Mouse (Mus musculus): ENCODE results near the gene Rec8.

Rec8 gene

DNA sequence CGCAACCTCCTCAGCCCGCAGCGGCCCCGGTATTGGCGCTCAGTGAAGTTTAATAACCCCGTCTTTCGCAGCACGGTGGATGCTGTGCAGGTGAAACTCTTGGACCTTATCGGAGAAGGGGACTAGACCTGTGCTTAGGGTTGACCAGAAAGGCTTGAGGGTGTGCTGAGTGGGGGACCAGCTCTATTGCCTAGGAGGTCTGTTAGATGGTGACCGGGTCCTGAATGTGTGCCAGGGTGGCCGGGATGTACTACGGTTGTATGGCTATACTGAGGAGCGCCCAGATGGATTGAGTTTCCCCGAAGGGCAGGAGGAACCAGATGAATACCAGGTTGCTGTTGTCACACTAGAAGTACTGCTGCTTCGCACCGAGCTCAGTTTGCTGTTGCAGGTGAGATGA lies 25.6 kb upstream of the Rec8 start:
- no peak for DNase-seq (ENCODE audit: low spot score in 2 of 2)

DNA sequence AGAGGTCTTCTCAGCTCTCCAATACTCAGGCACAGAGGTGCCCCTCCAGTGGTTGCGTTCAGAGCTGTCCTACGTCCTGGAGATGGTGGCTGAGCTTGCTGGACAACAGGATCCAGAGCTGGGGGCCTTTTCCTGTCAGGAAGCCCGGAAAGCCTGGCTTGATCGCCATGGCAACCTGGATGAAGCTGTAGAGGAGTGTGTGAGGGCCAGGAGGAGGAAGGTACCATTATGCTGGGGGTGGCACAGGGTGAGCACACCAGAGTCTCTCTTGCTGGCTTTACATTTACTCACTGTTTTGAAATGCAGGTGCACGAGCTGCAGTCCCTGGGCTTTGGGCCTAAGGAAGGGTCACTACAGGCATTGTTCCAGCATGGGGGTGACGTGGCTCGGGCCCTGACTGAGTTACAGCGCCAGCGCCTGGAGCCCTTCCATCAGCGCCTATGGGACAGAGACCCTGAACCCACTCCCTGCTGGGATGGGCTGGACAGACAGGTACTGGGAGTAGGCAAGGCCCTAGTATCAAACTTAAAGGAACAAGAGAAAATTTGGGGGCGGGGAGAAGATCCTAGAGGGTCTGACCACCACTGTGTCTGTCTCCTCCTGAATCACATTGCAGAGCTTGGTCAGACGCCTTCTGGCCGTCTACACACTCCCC lies 21.7 kb upstream of the Rec8 start:
- no peak for DNase-seq (ENCODE audit: low spot score in 2 of 2)

DNA sequence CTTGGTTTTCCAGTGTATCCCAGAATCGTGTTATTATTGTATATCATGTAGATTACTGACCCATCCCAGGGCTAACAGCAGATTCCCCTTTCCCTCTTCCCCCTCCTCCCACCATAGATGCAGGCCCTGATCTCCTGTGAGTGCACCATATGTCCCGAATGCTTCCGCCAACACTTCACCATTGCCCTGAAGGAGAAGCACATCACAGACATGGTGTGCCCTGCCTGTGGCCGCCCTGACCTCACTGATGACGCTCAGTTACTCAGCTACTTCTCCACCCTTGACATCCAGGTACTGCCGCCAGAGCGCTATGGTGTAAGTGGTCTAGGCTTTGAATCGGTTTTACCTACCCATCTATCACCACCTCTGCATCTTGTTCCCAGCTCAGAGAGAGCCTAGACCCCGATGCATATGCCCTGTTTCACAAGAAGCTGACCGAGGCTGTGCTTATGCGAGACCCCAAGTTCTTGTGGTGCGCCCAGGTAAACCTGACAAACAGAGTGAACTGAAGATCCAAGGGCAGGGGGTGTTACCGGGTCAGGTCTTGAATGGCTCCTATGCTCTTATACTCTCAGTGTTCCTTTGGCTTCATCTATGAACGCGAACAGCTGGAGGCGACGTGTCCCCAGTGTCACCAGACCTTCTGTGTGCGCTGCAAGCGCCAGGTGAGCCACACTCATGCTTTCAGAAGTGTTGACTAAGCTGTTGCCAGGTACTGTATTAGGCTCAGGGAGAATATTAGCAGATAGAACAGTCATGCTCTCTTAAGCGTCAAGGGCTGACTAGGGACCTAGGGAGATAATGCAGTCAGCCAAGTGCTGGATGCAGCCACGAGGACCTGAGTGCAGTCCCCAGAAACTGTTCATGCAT lies 19.1 kb upstream of the Rec8 start:
- no peak for DNase-seq (ENCODE audit: low spot score in 2 of 2)

DNA sequence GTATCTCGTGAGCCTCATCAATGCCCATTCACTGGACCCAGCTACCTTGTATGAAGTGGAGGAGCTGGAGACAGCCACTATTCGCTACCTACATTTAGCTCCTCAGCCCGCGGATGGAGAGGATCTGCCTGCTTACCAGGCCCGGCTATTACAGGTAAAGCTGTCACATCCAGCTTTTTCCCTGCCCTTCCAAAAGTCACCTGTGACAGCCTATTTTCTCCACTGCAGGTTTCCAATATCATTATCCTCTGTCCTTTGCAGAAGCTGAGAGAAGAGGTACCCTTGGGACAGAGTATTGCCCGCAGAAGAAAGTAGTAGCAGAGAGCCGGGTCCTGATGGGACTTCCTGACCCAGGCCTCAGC lies 14.6 kb upstream of the Rec8 start, which contains the start of gene Irf9:
Gene Irf9 (plus strand): TSS at position 301 of the 362 bp plus-strand sequence.
- no peak for DNase-seq (ENCODE audit: low spot score in 2 of 2)

DNA sequence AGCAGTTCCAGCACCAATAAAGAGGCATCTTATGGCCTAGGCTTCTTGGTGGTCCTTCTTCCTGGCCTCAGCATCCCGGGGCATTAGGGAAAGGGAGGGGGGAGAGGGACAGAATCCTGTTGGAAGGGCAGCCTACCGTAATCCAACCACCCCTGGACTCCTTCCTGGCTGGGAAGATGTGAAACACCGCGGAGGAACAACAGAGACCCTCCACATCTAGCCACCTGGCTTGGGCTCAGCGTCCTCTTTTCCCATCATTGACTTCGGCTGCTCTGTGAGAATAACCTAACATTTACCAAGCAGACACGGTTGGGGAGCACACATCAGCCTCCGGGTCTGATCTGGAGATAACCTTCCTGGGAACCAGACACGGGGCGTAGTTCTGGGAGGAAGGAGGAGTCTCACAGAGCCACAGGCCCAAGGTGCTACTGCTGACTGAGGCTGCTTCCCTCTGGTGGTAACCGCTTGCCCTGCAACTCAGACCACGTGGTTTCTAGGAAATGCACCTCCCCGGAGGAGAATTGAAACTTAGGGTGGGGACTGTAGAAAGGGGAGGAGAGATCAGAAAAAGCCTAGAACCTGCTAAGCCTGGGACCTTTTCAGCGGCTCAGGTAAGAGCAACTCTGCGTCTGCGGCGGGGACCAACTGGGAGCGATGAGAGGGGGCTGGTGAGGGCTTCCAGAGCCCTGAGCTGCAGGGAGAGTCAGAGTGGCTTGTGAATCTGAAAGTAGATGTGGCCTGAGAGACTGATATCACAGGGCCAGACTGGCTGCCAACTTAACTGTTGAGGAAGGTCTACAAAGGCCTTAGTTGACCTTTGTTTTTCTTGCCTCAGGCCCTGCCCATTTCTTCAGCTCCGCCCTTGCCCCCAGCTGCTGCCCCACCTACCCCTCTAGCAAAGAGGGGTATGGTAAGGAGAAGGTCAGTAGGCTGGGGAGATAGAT lies 13.9 kb upstream of the Rec8 start:
- DNase-seq (ENCODE audit: low spot score in 2 of 2), result peak; percentile 96

DNA sequence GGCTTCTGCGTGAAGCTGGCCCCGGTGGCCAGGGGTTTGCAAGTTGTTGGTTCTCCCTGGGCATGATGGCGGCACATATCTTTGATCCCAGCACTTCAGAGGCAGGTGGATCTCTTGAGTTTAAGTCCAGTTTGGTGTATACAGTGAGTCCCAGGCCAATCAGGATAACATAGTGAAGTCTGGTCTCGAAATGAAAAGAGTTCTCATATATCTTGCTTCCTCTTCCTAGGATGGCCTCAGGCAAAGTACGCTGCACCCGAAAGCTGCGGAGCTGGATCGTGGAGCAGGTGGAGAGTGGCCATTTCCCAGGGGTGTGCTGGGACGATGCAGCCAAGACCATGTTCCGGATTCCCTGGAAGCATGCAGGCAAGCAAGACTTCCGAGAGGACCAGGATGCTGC lies 13.0 kb upstream of the Rec8 start:
- no peak for DNase-seq (ENCODE audit: low spot score in 2 of 2)

DNA sequence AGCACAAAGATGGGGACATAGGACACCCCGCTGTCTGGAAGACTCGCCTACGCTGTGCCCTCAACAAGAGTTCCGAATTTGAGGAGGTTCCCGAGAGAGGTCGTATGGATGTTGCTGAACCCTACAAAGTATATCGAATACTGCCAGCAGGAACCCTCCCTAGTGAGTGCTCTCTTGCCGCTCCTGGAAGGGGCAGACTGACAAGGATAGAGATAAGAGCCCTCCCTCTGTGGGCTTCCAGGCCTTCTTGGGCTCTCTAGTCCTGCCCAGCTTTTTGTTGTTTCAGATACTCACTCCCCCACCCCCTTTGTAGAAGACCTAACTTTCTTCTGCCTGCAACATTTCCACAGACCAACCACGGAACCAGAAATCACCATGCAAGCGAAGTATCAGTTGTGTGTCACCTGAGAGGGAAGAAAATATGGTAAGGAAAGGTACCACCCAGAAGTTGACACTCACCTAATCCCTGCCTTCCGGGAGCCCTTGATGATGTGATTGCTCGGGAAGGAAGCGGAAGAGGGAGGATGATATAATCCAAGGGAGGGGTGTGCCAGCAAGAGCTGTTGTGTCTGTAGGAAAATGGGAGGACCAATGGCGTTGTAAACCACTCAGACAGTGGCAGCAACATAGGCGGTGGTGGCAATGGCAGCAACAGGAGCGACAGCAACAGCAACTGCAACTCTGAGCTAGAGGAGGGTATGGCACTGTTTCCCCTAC lies 11.9 kb upstream of the Rec8 start:
- DNase-seq (ENCODE audit: low spot score in 2 of 2), result no peak

DNA sequence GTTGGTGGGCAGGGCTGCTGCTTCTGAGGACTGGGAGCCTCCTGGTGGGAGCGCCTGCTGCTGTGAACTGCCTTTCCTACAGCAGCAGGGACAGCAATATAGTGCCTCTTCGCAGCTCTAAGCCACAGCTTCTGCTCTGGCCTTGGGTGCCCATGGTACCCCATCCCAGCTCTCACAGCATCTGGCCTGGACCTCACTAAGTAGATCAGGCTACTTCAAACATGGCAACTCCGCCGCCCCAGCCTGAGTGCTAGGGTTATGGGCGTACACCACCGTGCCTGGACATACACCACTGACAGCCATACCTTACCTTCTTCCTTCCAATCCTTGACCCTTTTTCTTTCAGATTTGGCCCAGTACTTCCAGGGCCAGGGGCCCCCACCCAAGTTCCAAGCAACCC lies 9.5 kb upstream of the Rec8 start:
- DNase-seq (ENCODE audit: low spot score in 2 of 2), result no peak

DNA sequence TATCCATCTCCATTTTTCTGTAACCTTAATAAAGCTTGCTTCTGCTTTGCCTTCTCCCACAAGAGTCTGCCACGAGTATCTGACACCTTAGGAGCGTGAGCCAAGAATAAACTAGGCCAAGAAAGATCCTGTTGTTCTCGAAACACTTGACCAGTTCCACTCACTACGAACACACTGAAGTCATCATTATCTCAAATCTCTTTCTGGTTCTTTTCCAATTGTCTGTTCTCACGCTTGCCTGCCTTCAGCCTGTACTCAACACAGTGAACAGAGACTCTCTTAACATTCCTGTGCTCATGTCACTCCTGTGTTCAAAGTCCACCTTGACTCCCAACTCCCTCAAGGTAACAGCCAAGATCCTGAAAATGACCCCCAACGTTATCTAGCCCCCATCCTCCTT lies 4.5 kb upstream of the Rec8 start:
- no peak for DNase-seq (ENCODE audit: low spot score in 2 of 2)

DNA sequence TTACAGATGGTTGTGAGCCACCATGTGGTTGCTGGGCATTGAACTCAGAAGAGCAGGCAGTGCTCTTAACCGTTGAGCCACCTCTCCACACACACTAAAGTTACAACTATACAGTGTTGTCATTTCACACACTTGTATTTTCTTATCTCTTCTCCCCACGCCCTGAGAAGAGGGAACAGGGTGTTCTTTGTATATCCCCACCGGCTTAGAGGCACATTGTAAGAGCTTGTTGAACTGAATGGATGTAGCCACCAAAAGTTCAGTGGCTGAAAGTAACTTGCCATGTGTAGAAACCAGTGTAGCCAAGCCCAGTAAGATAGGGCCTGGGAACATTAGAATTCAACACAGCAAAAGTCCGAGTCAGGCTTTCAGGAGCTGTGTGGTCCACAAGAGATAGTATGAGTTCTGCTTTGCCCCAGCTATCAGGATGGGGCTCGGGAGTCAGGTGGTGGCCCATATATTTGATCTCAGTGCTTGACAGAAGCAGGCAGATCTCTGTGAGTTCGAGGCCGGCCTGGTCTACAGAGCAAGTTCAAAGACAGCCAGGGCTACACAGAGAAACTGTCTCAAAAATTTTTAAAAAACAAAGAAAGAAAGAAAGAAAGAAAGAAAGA lies 3.2 kb upstream of the Rec8 start:
- no peak for DNase-seq (ENCODE audit: low spot score in 2 of 2)

DNA sequence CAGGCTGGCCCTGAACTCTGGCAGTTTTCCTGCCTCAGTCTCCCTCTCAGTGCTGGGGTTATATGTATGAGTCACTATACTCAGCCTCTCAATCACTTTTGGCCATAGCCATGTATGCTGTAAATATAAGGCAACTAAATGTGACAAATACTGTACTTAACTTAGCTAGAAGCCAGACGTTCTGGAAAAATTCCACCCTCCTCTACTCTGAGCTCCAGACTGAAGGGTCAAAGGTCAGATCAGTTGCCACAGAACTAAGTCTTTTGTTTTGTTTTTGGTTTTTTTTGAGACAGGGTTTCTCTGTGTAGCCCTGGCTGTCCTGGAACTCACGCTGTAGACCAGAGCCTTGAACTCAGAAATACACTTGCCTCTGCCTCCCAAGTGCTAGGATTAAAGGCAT lies 2.0 kb upstream of the Rec8 start:
- no peak for DNase-seq (ENCODE audit: low spot score in 2 of 2)

DNA sequence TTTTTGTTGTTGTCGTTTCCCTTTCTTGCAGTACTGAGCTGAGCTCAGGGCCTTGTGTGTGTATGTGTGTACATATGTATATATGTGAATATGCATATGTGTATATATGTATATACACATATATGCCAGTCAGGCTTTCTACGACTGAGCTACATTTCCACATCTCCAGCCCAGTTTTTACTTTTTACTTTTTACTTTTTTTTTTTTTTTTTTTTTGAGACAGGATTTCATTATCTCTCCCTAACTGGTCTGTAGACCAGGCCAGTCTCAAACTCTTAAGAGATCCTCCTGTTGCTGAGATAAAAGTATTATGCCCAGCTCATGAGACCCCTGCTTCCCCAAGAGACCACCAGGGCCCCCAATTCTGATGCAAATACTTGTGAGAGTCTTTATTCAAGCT lies 993 bp upstream of the Rec8 start:
- DNase-seq (ENCODE audit: low spot score in 2 of 2), result no peak

DNA sequence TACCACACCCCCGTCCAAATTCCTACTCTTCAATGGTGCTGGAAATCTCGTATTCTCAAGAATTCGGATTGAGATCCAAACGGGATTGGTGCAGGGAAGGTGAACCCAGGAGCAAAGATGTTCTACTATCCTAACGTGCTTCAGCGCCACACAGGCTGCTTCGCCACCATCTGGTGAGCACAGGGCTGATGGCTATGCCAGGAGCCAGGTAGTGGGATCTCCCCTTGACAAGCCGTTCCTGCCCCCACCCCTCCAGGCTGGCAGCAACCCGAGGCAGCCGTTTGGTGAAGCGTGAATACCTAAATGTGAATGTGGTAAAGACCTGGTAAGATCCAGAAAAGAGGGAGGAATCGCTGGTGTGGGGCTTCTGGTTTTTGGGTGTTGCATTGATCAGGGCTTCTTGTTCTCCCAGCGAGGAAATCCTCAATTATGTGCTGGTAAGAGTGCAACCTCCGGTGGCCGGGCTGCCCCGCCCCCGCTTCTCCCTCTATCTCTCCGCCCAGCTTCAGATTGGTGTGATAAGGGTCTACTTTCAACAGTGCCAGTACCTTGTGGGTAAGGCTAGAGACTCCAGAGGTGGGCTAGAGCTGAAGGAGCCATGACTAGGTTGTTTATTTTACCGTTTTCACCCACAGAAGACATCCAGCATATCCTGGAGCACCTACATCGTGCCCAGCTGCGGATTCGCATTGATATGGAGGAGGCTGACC lies 804 bp downstream of the Rec8 start:
- DNase-seq (ENCODE audit: low spot score in 2 of 2), result peak in 1 of 2 experiments; percentile 17

DNA sequence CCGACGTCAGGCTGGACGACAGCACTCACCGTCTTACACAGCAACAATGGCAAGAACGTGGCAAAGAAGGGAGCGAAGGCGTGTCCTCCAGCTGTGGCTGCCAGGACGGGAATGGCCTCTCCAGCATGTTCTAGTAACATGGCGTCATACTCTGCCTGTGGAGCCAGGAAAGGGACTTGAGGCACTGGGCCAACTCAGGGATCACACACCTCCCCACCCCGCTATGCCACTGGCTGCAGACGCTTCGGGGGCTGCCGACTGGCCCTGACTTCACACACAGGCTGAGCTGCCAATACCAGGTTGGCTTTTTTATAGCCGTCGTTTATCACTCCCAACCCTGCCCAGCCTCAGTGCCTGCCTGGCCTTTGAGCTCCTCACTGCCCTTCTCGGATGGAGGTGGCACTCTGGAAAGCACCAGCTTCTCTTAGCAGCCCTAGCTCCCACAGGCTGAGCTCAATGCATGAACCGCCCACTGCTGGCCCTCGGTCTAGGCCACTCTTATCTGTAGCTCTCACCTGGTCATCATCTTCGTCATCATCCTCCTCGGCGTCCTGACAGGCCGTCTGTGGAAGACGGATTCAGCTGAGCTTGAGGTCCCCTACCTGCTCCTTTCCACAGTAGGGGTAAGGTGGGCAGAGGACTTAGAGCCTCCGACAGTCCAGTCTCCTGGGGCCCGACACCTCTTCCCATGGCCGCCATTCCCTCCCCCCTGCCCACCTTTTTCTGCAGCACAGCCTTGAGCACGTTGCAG lies 10.4 kb downstream of the Rec8 start:
- DNase-seq (ENCODE audit: low spot score in 2 of 2), result no peak

DNA sequence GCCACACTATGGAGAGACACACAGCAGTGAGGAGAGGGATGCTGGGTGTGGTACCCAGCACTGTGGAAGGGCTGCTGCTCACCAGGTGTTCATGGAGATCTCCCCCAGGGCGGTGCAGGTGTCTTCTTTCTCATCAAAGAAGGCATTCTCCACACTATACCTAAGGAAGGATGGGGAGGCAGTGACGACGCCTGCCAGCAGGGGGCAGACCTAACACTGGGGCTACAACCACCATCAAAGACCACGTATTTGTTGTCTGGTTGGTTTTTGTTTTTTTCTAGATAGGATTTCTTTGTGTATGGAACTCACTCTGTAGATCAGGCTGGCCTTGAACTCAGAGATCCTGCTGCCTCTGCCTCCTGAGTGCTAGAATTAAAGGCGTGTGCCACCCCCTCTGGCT lies 11.5 kb downstream of the Rec8 start:
- peak; percentile 48 to 62 for DNase-seq (ENCODE audit: low spot score in 2 of 2)

DNA sequence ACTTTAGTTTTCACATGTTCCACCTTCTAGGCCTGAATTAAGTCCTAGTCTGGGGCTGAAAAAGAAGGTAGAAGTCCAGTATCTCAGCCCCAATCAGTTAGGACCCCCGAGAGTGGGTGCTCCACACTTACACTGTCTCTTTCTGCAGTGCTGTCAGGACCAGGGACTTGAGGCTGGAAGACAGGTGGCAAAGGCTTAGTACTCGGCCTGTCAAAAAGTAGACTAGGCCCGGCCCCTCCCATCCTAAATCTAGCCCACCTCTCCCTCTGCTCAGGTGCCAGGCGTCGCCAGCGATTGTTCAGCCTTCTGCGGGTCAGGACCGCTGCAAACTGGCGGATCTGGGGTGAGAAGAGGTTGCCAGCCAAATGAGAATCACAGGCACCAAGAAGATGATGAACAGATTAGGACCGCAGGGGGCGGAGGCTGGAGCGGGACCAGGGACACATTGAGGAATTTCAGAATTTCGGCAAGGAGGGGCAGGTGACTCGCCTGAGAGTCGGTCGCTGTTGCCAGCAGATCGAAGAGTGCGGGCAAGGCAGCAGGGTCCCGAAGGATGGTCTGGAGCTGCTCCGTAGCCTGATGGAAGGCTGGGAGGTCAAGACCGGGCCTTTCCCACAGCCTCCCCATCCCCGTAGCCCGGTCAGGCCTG lies 17.2 kb downstream of the Rec8 start:
- DNase-seq (ENCODE audit: low spot score in 2 of 2), result no peak

DNA sequence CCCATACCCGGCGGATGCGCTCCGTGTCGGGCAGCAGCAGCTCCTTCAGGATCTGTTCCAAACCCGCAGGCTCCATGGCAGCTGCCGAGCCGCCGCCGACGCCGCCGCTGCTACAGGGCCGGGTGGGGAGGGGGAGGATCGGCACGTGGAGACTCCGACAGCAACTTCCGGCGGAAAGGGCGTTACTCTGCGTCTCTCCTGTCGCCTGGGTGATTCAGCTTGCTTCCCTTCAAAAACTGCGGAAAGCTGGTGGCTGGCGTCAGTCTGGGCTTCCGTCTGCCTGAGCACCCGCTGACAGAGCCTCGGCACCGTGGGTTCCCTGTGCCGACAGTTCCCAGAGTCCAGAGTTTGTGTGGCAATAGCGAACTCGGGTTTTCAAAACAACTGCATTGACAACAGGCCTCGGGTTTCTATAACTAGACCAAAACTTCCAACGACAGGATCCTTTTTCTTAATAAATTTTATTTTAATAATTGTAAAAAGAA lies 17.7 kb downstream of the Rec8 start, which contains the start of gene Ipo4:
Gene Ipo4 (minus strand): TSS at position 435 of the 485 bp plus-strand sequence.
- DNase-seq (ENCODE audit: low spot score in 2 of 2), result peak; percentile 83 to 84

DNA sequence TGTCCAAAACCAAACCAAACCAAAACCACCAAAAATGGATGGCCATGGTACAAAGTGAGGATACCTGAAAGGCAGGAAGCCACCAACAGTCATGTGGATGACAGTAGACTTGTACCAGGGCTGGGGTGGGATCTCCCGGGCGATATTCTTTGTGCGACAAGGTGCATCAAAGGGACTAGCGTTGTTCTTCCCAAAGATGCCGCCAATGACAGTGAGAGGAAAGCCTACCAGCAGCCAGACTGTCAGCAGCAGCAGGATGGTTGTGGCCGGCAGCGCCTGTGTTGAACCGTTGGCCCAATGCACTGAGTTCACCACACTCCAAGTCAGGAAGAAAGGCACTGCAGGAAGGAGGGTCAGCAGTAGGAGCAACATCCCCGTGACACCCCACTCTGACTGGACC lies 20.0 kb downstream of the Rec8 start, which contains the start of gene Gm49378:
Gene Gm49378 (minus strand): TSS at position 101 of the 400 bp plus-strand sequence.
- no peak for DNase-seq (ENCODE audit: low spot score in 2 of 2)

DNA sequence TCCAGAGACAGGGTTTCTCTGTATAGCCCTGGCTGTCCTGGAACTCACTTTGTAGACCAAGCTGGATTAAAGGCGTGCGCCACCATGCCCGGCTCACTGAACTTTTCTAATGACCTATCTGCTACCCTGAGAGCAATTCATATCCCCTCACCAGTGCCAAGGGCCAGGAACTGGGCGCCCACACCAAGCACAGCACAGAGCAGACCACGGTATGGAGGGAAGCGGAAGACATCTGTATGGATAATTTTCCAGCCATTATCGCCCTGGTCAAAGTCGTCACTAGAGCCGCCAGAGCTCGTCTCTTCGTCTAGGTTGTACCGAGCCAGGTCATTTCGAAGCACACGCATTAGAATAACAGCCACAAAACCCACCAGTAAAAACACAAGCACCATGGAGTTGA lies 23.0 kb downstream of the Rec8 start:
- no peak for DNase-seq (ENCODE audit: low spot score in 2 of 2)
